Mouse (Mus musculus) ES-E14 (cell line): Measurements from ENCODE around the gene Bmp7. TPM values are rescaled to one million over a fixed set of nuclear protein-coding genes. Genes with fewer than 3 reads are reported as not detected.

ENCODE experiments used
- DNase-seq: peaks from one replicate; pipeline ENCODE4 v3.0.0-alpha.2; 2013; ENCODE audit warnings: low read depth, low spot score
- H3K27ac ChIP-seq: 2 replicates; pipeline ENCODE4 v1.5.1; 2012; ENCODE audit warnings: low read depth, mild to moderate bottlenecking, low read length, moderate library complexity, mixed read lengths; ENCODE audit not compliant: poor library complexity, insufficient read depth, severe bottlenecking
- H3K36me3 ChIP-seq: 2 replicates; pipeline ENCODE4 v1.6.1; 2012; ENCODE audit warnings: mild to moderate bottlenecking, low read length, moderate library complexity, mixed read lengths; ENCODE audit not compliant: control insufficient read depth, poor library complexity, insufficient read depth, severe bottlenecking
- H3K4me1 ChIP-seq, 2 experiments: fragments of 150-350 bp in 1 of 2; sonication (generic) in 1 of 2; 2 replicates each; pipeline ENCODE4 v1.6.1; 2012; ENCODE audit warnings: low read length in 2 of 2, mild to moderate bottlenecking in 1 of 2, mixed read lengths in 1 of 2; ENCODE audit not compliant: control insufficient read depth in 2 of 2, insufficient read depth in 2 of 2, poor library complexity in 1 of 2
- H3K4me3 ChIP-seq, 2 experiments: fragments of 150-350 bp in 1 of 2; sonication (generic) in 1 of 2; 2 replicates each; pipeline ENCODE4 v1.5.1; 2012; ENCODE audit warnings: low read length in 2 of 2, low read depth in 1 of 2, mild to moderate bottlenecking in 1 of 2, mixed read lengths in 1 of 2; ENCODE audit not compliant: insufficient read depth in 1 of 2, poor library complexity in 1 of 2, severe bottlenecking in 1 of 2
- H3K9ac ChIP-seq: 2 replicates; pipeline ENCODE4 v1.6.1; 2012; ENCODE audit warnings: low read depth, mild to moderate bottlenecking, low read length, mixed read lengths; ENCODE audit not compliant: poor library complexity, insufficient read depth, severe bottlenecking
- H3K9me3 ChIP-seq: fragments of 150-350 bp; sonication (generic); 2 replicates; pipeline ENCODE4 v1.6.1; 2012; ENCODE audit warnings: low read depth, mild to moderate bottlenecking, low read length; ENCODE audit not compliant: control insufficient read depth, insufficient read depth
- CHD2 ChIP-seq: IDR thresholded peaks from 2 replicates; pipeline ENCODE4 v1.6.1; 2014; ENCODE audit warnings: mild to moderate bottlenecking, low read depth, low read length, inconsistent platforms
- HCFC1 ChIP-seq: IDR thresholded peaks from 2 replicates; pipeline ENCODE4 v1.6.1; 2012; ENCODE audit warnings: low read length, inconsistent platforms, borderline replicate concordance; ENCODE audit not compliant: insufficient read depth
- MAFK ChIP-seq: IDR thresholded peaks from 2 replicates; pipeline ENCODE4 v1.6.1; 2014; ENCODE audit warnings: mild to moderate bottlenecking, low read depth, low read length, inconsistent platforms; ENCODE audit not compliant: insufficient read depth
- ZC3H11A ChIP-seq: IDR thresholded peaks from 2 replicates; pipeline ENCODE4 v1.6.1; 2012; ENCODE audit warnings: low read depth, mild to moderate bottlenecking, inconsistent platforms, low read length, borderline replicate concordance
- ZNF384 ChIP-seq: IDR thresholded peaks from 2 replicates; pipeline ENCODE4 v1.6.1; 2012; ENCODE audit warnings: low read depth, low read length, inconsistent platforms
- in situ Hi-C, 2 experiments: fragments of 600-800 bp; cut with MboI; formaldehyde crosslinking; loops; one replicate each; pipeline ENCODE4 v1.15.1; 2025; ENCODE audit warnings: low sequenced_read_pairs in 2 of 2, inconsistent platforms in 1 of 2; ENCODE audit not compliant: unreplicated experiment in 2 of 2
- total RNA-seq: library from RNA; depleted of rRNA; stranded (reverse); fragments of 300-350 nt; gene quantifications from 2 replicates; pipeline ENCODE4 v1.2.3, GENCODE M21; 2012

Bmp7 gene
- total RNA-seq, 1 experiment: 1.4 TPM

GRCm38 (mm10) chr2:172845536-172846310 lies 94.4 kb downstream of the Bmp7 start:
- H3K9me3 ChIP-seq: no peaks in the 10 kb centered on the region
- TF ChIP-seq HCFC1 (no peak), CHD2 (no peak), ZNF384 (no peak), MAFK (no peak), ZC3H11A (no peak)
- no peak overlapping the region for H3K9ac ChIP-seq
- no peak for DNase-seq
- no peaks in the 10 kb centered on the region for H3K36me3 ChIP-seq
- H3K4me3 ChIP-seq: no peak overlapping the region
- H3K4me1 ChIP-seq: peaks cover 0 to 4% of the 10 kb centered on the region in 2 experiments; a peak in 1 of 4 replicates
- no peak overlapping the region; the same call in 1 of the 2 replicates for H3K27ac ChIP-seq
- in situ Hi-C loops: no loop called here

GRCm38 (mm10) chr2:172843903-172844302 lies 96.2 kb downstream of the Bmp7 start:
- H3K27ac ChIP-seq: no peak overlapping the region
- no peak for TF ChIP-seq HCFC1
- TF ChIP-seq MAFK: no peak
- no peak for TF ChIP-seq CHD2
- TF ChIP-seq ZC3H11A: no peak
- TF ChIP-seq ZNF384: no peak
- no peak overlapping the region for H3K9ac ChIP-seq
- no peaks in the 10 kb centered on the region for H3K9me3 ChIP-seq
- H3K36me3 ChIP-seq: no peaks in the 10 kb centered on the region
- no peak for DNase-seq
- H3K4me3 ChIP-seq: no peak overlapping the region
- in situ Hi-C loops: no loop called here
- H3K4me1 ChIP-seq: peaks cover 0 to 4% of the 10 kb centered on the region in 2 experiments; a peak in 1 of 4 replicates

- Histone ChIP-seq H3K36me3 (no peaks in the 10 kb centered on the region), H3K4me3 (no peak overlapping the region), H3K27ac (no peak overlapping the region), H3K9ac (no peak overlapping the region), H3K9me3 (no peaks in the 10 kb centered on the region), H3K4me1 (peaks cover 0 to 4% of the 10 kb centered on the region in 2 experiments; a peak in 1 of 4 replicates)
- in situ Hi-C loops: no loop called here
- TF ChIP-seq ZNF384: no peak
- TF ChIP-seq CHD2: no peak
- no peak for TF ChIP-seq ZC3H11A
- TF ChIP-seq MAFK: no peak
- no peak for TF ChIP-seq HCFC1
- no peak for DNase-seq
Measured at GRCm38 (mm10) chr2:172842306-172842705, 97.8 kb downstream of the Bmp7 start.

- TF ChIP-seq ZC3H11A (no peak), HCFC1 (no peak), CHD2 (no peak), ZNF384 (no peak), MAFK (no peak)
- no peaks in the 10 kb centered on the region for H3K9me3 ChIP-seq
- in situ Hi-C loops: no loop called here
- H3K36me3 ChIP-seq: no peaks in the 10 kb centered on the region
- no peak for DNase-seq
- peaks cover 0 to 10% of the 10 kb centered on the region in 2 experiments; a peak in 1 of 4 replicates for H3K4me1 ChIP-seq
- no peak overlapping the region for H3K4me3 ChIP-seq
- H3K27ac ChIP-seq: no peak overlapping the region
- no peak overlapping the region for H3K9ac ChIP-seq
Measured at GRCm38 (mm10) chr2:172840905-172841750, 99.0 kb downstream of the Bmp7 start.
